Mouse (Mus musculus) olfactory bulb, adult 2 months (tissue): ENCODE measurements around the gene Ppp2r1b.

Experiments used
- CTCF ChIP-seq: fragments of 200-500 bp; IDR thresholded peaks from 2 replicates; pipeline ENCODE4 v1.5.1; 2012; ENCODE audit warnings: low read depth, mild to moderate bottlenecking, low read length, moderate library complexity; ENCODE audit not compliant: insufficient read depth
- POLR2A ChIP-seq: fragments of 200-500 bp; IDR thresholded peaks from 2 replicates; pipeline ENCODE4 v1.6.1; 2012; ENCODE audit warnings: mild to moderate bottlenecking, low read depth, low read length, moderate library complexity; ENCODE audit not compliant: insufficient read depth

GRCm38 (mm10) chr9:50813796-50814195 lies 31.3 kb upstream of the Ppp2r1b start:
- no peak for TF ChIP-seq POLR2A
- TF ChIP-seq CTCF = no peak
